Mouse (Mus musculus): ENCODE data around the gene Dctpp1.

The Dctpp1 gene

GRCm38 (mm10) chr7:127260309-127261111 lies at the start of gene Dctpp1:
Gene Dctpp1, minus strand, starts transcription at chr7:127260709.
- peak; percentile 97 to 98 for DNase-seq (ENCODE audit: low spot score in 2 of 2)

GRCm38 (mm10) chr7:127309951-127310350 lies 49.4 kb upstream of the Dctpp1 start:
- no peak for DNase-seq (ENCODE audit: low spot score in 2 of 2)

GRCm38 (mm10) chr7:127308887-127309286 lies 48.4 kb upstream of the Dctpp1 start:
- DNase-seq (ENCODE audit: low spot score in 2 of 2) = peak; percentile 19 to 45

GRCm38 (mm10) chr7:127308431-127308830 lies 47.9 kb upstream of the Dctpp1 start:
- no peak for DNase-seq (ENCODE audit: low spot score in 2 of 2)

GRCm38 (mm10) chr7:127297586-127298193 lies 37.2 kb upstream of the Dctpp1 start:
- DNase-seq (ENCODE audit: low spot score in 2 of 2) = no peak

- no peak for DNase-seq (ENCODE audit: low spot score in 2 of 2)
These were observed 36.5 kb upstream of the Dctpp1 start for GRCm38 (mm10) chr7:127296786-127297555.

- no peak for DNase-seq (ENCODE audit: low spot score in 2 of 2)
These were observed 35.6 kb upstream of the Dctpp1 start, which contains the start of gene Itgal for GRCm38 (mm10) chr7:127296098-127296497. Gene Itgal, plus strand, starts transcription at chr7:127296260.

- no peak for DNase-seq (ENCODE audit: low spot score in 2 of 2)
These were observed 29.6 kb upstream of the Dctpp1 start for GRCm38 (mm10) chr7:127290142-127290541.

GRCm38 (mm10) chr7:127289306-127289705 lies 28.8 kb upstream of the Dctpp1 start:
- DNase-seq (ENCODE audit: low spot score in 2 of 2) = no peak

- DNase-seq (ENCODE audit: low spot score in 2 of 2) = no peak
These were observed 27.4 kb upstream of the Dctpp1 start for GRCm38 (mm10) chr7:127287940-127288339.

GRCm38 (mm10) chr7:127285154-127285553 lies 24.6 kb upstream of the Dctpp1 start:
- DNase-seq (ENCODE audit: low spot score in 2 of 2) = no peak

- no peak for DNase-seq (ENCODE audit: low spot score in 2 of 2)
These were observed 21.7 kb upstream of the Dctpp1 start for GRCm38 (mm10) chr7:127282190-127282589.

GRCm38 (mm10) chr7:127281114-127281513 lies 20.6 kb upstream of the Dctpp1 start:
- no peak for DNase-seq (ENCODE audit: low spot score in 2 of 2)

GRCm38 (mm10) chr7:127280092-127280491 lies 19.6 kb upstream of the Dctpp1 start:
- DNase-seq (ENCODE audit: low spot score in 2 of 2) = no peak

- no peak for DNase-seq (ENCODE audit: low spot score in 2 of 2)
These were observed 17.8 kb upstream of the Dctpp1 start for GRCm38 (mm10) chr7:127278311-127278710.

- DNase-seq (ENCODE audit: low spot score in 2 of 2) = no peak
These were observed 16.0 kb upstream of the Dctpp1 start for GRCm38 (mm10) chr7:127276519-127276961.

- peak; percentile 84 to 89 for DNase-seq (ENCODE audit: low spot score in 2 of 2)
These were observed 13.6 kb upstream of the Dctpp1 start, which contains the start of gene Sephs2 for GRCm38 (mm10) chr7:127273925-127274789. Gene Sephs2, minus strand, starts transcription at chr7:127274055.

- no peak for DNase-seq (ENCODE audit: low spot score in 2 of 2)
These were observed 12.8 kb upstream of the Dctpp1 start for GRCm38 (mm10) chr7:127273118-127273923.

GRCm38 (mm10) chr7:127272566-127272965 lies 12.1 kb upstream of the Dctpp1 start:
- DNase-seq (ENCODE audit: low spot score in 2 of 2) = no peak

GRCm38 (mm10) chr7:127271093-127271492 lies 10.6 kb upstream of the Dctpp1 start:
- no peak for DNase-seq (ENCODE audit: low spot score in 2 of 2)

Measured in frontal cortex, postnatal 10 days (tissue).